ENCODE assay signal across 8 mouse cellular contexts in the genomic region with DNA sequence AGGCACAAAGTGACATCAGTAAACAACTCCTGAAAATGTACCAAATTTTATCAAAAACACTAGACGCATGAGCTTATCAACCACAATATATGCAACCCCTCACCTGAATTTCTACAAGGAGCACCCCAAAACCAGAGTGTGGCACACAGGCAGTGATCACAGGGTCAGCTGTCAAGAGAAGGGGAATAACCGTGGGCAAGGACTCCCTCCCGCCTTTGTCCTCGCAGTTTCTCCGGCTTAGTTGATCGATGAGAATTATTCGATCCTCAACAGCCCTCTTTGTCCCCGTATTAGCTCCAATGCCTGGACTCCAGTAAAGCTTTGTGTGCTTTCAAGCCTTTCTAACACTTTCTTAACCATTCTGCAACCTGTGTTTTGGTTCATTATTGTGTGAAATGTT. TPM values are rescaled to one million over a fixed set of nuclear protein-coding genes. Genes with fewer than 3 reads are reported as not detected.
A peak's percentile ranks its signal among the peaks of the same experiment; 100 is the strongest.
DNase-seq lines count a peak whose midpoint lies in the region; TF ChIP-seq lines count a peak whose summit lies in the region.

No protein-coding gene starts in this region.

- no peak overlapping the region for H3K27ac ChIP-seq in left cerebral cortex, adult 2 months
- peak overlapping the region; percentile 93 for H3K27ac ChIP-seq in forebrain, embryonic 10.5 days
- H3K27ac ChIP-seq in limb, embryonic 10.5 days = 0 out of 2 replicates have a peak overlapping the region, but pooled peaks have one; percentile 76

- 7% methylated on average over 8 of the region's 8 CpGs for WGBS in forebrain, embryonic 10.5 days
- WGBS in limb, embryonic 10.5 days = 18% methylated on average over 8 of the region's 8 CpGs

- H3K4me3 ChIP-seq in left cerebral cortex, adult 2 months = peak overlapping the region; percentile 51
- H3K4me3 ChIP-seq in forebrain, embryonic 10.5 days = peak overlapping the region; percentile 76
- peak overlapping the region; percentile 60 for H3K4me3 ChIP-seq in limb, embryonic 10.5 days

- DNase-seq in left cerebral cortex, adult 2 months (ENCODE audit: extremely low spot score in 1 of 2, low spot score in 2 of 2) = no peak
- DNase-seq in left cerebral cortex, postnatal 14 days (ENCODE audit: low spot score in 2 of 2) = no peak
- DNase-seq in forebrain, embryonic 10.5 days (ENCODE audit: extremely low spot score, low spot score) = no peak
- no peak for DNase-seq in limb, embryonic 10.5 days (ENCODE audit: low spot score)
- peak; percentile 51 for DNase-seq in retina, embryonic 14.5 days (ENCODE audit: low spot score)
- DNase-seq in urinary bladder, postnatal 14 days (ENCODE audit: low spot score) = no peak
- no peak for DNase-seq in yolk sac, embryonic 10.5 days (ENCODE audit: low spot score)
- DNase-seq in left cerebral cortex, adult 9 months (ENCODE audit: low spot score in 2 of 2) = no peak

- H3K4me1 ChIP-seq in forebrain, embryonic 10.5 days = peaks cover 49% of the 10 kb centered on the region
- H3K4me1 ChIP-seq in limb, embryonic 10.5 days = peaks cover 16% of the 10 kb centered on the region

- no peaks in the 10 kb centered on the region for H3K27me3 ChIP-seq in forebrain, embryonic 10.5 days (ENCODE audit: poor library complexity, severe bottlenecking)
- H3K27me3 ChIP-seq in limb, embryonic 10.5 days (ENCODE audit: low read depth, poor library complexity, severe bottlenecking) = no peaks in the 10 kb centered on the region

- H3K9me3 ChIP-seq in forebrain, embryonic 10.5 days = no peaks in the 10 kb centered on the region
- H3K9me3 ChIP-seq in limb, embryonic 10.5 days (replicated peaks) = no peaks in the 10 kb centered on the region

- peaks cover 4% of the 10 kb centered on the region for H3K36me3 ChIP-seq in forebrain, embryonic 10.5 days (replicated peaks)
- H3K36me3 ChIP-seq in limb, embryonic 10.5 days = no peaks in the 10 kb centered on the region

- intact Hi-C loops in left cerebral cortex, adult 2 months (cut with DNase I) = no loop called here
- intact Hi-C loops in left cerebral cortex, postnatal 14 days (cut with DNase I) = no loop called here

- no peak for TF ChIP-seq CTCF in left cerebral cortex, adult 2 months (IDR thresholded peaks at IDR 0.05)

RNA-seq across cellular contexts. Expression of gene Zfp811, which starts 0.8 kb away (rescaled TPM):
- total RNA-seq in left cerebral cortex, adult 2 months (2021) = 1 to 10 TPM; 6.3 to 6.5 TPM
- 1 to 10 TPM; 8.0 to 8.5 TPM for total RNA-seq in left cerebral cortex, postnatal 14 days (2021)
- 18.1 and 19.2 TPM in 2 replicates for polyA plus RNA-seq in forebrain, embryonic 10.5 days (2016; fragmentation: Nextera tagmentation; extraction: Ambion mirVana)
- polyA plus RNA-seq in limb, embryonic 10.5 days (2016; fragmentation: Nextera tagmentation; extraction: Ambion mirVana) = 2.8 and 4.4 TPM in 2 replicates

RNA-seq across cellular contexts. Expression of gene Zfp871, which starts 20.8 kb away (rescaled TPM):
- total RNA-seq in left cerebral cortex, adult 2 months (2021) = 10 to 100 TPM; 82.0 to 84.9 TPM
- 10 to 100 TPM; 74.4 to 87.0 TPM for total RNA-seq in left cerebral cortex, postnatal 14 days (2021)
- 47.9 and 50.5 TPM in 2 replicates for polyA plus RNA-seq in forebrain, embryonic 10.5 days (2016; fragmentation: Nextera tagmentation; extraction: Ambion mirVana)
- 36.7 and 46.7 TPM in 2 replicates for polyA plus RNA-seq in limb, embryonic 10.5 days (2016; fragmentation: Nextera tagmentation; extraction: Ambion mirVana)

RNA-seq across cellular contexts. Expression of gene Zfp799, which starts 21.1 kb away (rescaled TPM):
- 10 to 100 TPM; 28.4 to 31.1 TPM for total RNA-seq in left cerebral cortex, adult 2 months (2021)
- total RNA-seq in left cerebral cortex, postnatal 14 days (2021) = 10 to 100 TPM; 21.5 to 22.4 TPM
- polyA plus RNA-seq in forebrain, embryonic 10.5 days (2016; fragmentation: Nextera tagmentation; extraction: Ambion mirVana) = 14.2 and 14.7 TPM in 2 replicates
- polyA plus RNA-seq in limb, embryonic 10.5 days (2016; fragmentation: Nextera tagmentation; extraction: Ambion mirVana) = 10.2 and 18.4 TPM in 2 replicates
